Mouse (Mus musculus) cerebellum, adult 2 months (tissue): Measurements from ENCODE around the gene Aass. TPM values are rescaled to one million over a fixed set of nuclear protein-coding genes. Genes with fewer than 3 reads are reported as not detected.
"Not testable (repeated sequence)": the region's sequence is repeated elsewhere in the genome, so short reads cannot be mapped to it uniquely, and the experiment has no call there.

Experiments used
- DNase-seq, 2 experiments: peaks; one replicate each; pipeline ENCODE4 v3.0.0; 2021
- H3K27ac ChIP-seq: fragments of 200-500 bp; 2 replicates; pipeline ENCODE4 v1.5.1; 2012; ENCODE audit warnings: low read length, control low read depth, inconsistent platforms; ENCODE audit not compliant: insufficient read depth
- H3K27me3 ChIP-seq: fragments of 200-500 bp; 2 replicates; pipeline ENCODE4 v1.6.1; 2012; ENCODE audit warnings: inconsistent platforms, mild to moderate bottlenecking, low read length, moderate library complexity; ENCODE audit not compliant: control insufficient read depth, insufficient read depth
- H3K4me1 ChIP-seq: fragments of 200-500 bp; 2 replicates; pipeline ENCODE4 v1.6.1; 2011; ENCODE audit warnings: low read length; ENCODE audit not compliant: control insufficient read depth, insufficient read depth
- H3K4me3 ChIP-seq: fragments of 200-500 bp; replicated peaks from 2 replicates; pipeline ENCODE3; 2011; ENCODE audit warnings: mild to moderate bottlenecking, low read depth, low read length, control low read depth; ENCODE audit not compliant: insufficient read depth
- CTCF ChIP-seq: fragments of 200-500 bp; IDR thresholded peaks from 2 replicates; pipeline ENCODE4 v1.5.1; 2011; ENCODE audit warnings: low read depth, mild to moderate bottlenecking, control low read depth, low read length, moderate library complexity, borderline replicate concordance; ENCODE audit not compliant: insufficient read depth
- POLR2A ChIP-seq: fragments of 200-500 bp; IDR thresholded peaks from 2 replicates; pipeline ENCODE4 v1.6.1; 2011; ENCODE audit warnings: low read length, control low read depth, borderline replicate concordance; ENCODE audit not compliant: insufficient read depth
- WGBS: fragments of 180-500 bp; shearing (Covaris S2); methylation state at CpG from one replicate; pipeline ENCODE4 v1.1.7; 2018; 5-methylcytosine and 5-hydroxymethylcytosine counted together
- polyA plus RNA-seq: library from polyadenylated mRNA; depleted of rRNA; stranded (reverse); fragments of >200 nt; gene quantifications from 2 replicates; pipeline ENCODE4 v1.2.3, GENCODE M21; 2012

The Aass gene
- polyA plus RNA-seq, 1 experiment = 2.3 TPM

GRCm38 (mm10) chr6:23129201-23129600 is 3.6 kb downstream of the Aass start:
- Histone ChIP-seq H3K4me1 (no peaks in the 10 kb centered on the region), H3K4me3 (no peak overlapping the region), H3K27ac (no peak overlapping the region), H3K27me3 (no peaks in the 10 kb centered on the region; the same call in 1 of the 2 replicates)
- 33% methylated on average over 4 of the region's 4 CpGs for WGBS
- no peak for DNase-seq
- TF ChIP-seq CTCF = no peak
- no peak for TF ChIP-seq POLR2A

GRCm38 (mm10) chr6:23126706-23127105 is 6.1 kb downstream of the Aass start:
- no peaks in the 10 kb centered on the region for H3K4me1 ChIP-seq
- DNase-seq = no peak
- no peak overlapping the region for H3K27ac ChIP-seq
- WGBS = 84% methylated on average over 7 of the region's 7 CpGs
- TF ChIP-seq CTCF = no peak
- TF ChIP-seq POLR2A = no peak
- H3K27me3 ChIP-seq = no peaks in the 10 kb centered on the region
- no peak overlapping the region for H3K4me3 ChIP-seq

GRCm38 (mm10) chr6:23125831-23126230 is 7.0 kb downstream of the Aass start:
- no peaks in the 10 kb centered on the region for H3K27me3 ChIP-seq
- WGBS = 87% methylated on average over 5 of the region's 5 CpGs
- no peak for DNase-seq
- no peaks in the 10 kb centered on the region for H3K4me1 ChIP-seq
- no peak for TF ChIP-seq POLR2A
- TF ChIP-seq CTCF = no peak
- no peak overlapping the region for H3K4me3 ChIP-seq
- no peak overlapping the region for H3K27ac ChIP-seq

- no peak for TF ChIP-seq POLR2A
- TF ChIP-seq CTCF = no peak
- Histone ChIP-seq H3K27me3 (no peaks in the 10 kb centered on the region), H3K4me1 (no peaks in the 10 kb centered on the region), H3K27ac (no peak overlapping the region), H3K4me3 (no peak overlapping the region)
- DNase-seq = no peak
- WGBS = 88% methylated on average over 2 of the region's 2 CpGs
These were observed 8.0 kb downstream of the Aass start for GRCm38 (mm10) chr6:23124823-23125222.

GRCm38 (mm10) chr6:23122934-23123333 is 9.9 kb downstream of the Aass start:
- Histone ChIP-seq H3K27ac (no peak overlapping the region), H3K4me1 (no peaks in the 10 kb centered on the region), H3K4me3 (no peak overlapping the region), H3K27me3 (no peaks in the 10 kb centered on the region)
- no peak for TF ChIP-seq POLR2A
- no peak for TF ChIP-seq CTCF
- WGBS = 38% methylated on average over 3 of the region's 3 CpGs
- DNase-seq = no peak

GRCm38 (mm10) chr6:23114781-23115180 is 18.0 kb downstream of the Aass start:
- TF ChIP-seq POLR2A = no peak
- TF ChIP-seq CTCF = no peak

GRCm38 (mm10) chr6:23107069-23107468 is 25.7 kb downstream of the Aass start:
- WGBS = 72% methylated on average over 4 of the region's 4 CpGs
- no peak for DNase-seq
- H3K4me1 ChIP-seq = no peaks in the 10 kb centered on the region
- TF ChIP-seq POLR2A = no peak
- TF ChIP-seq CTCF = no peak
- no peaks in the 10 kb centered on the region; the same call in 1 of the 2 replicates for H3K27me3 ChIP-seq
- H3K27ac ChIP-seq = no peak overlapping the region
- no peak overlapping the region for H3K4me3 ChIP-seq

More at GRCm38 (mm10) chr6:23114781-23115180, 18.0 kb downstream of the Aass start:
- no peak overlapping the region for H3K4me3 ChIP-seq
- H3K27me3 ChIP-seq = no peaks in the 10 kb centered on the region; the same call in 1 of the 2 replicates
- H3K27ac ChIP-seq = no peak overlapping the region
- no peaks in the 10 kb centered on the region for H3K4me1 ChIP-seq
- DNase-seq = no peak
- 27% methylated on average over 6 of the region's 6 CpGs for WGBS

GRCm38 (mm10) chr6:23106373-23106772 is 26.4 kb downstream of the Aass start:
- H3K4me1 ChIP-seq = no peaks in the 10 kb centered on the region
- no peaks in the 10 kb centered on the region; the same call in 1 of the 2 replicates for H3K27me3 ChIP-seq
- DNase-seq = no peak
- no peak overlapping the region for H3K4me3 ChIP-seq
- H3K27ac ChIP-seq = no peak overlapping the region
- WGBS = 67% methylated on average over 4 of the region's 4 CpGs
- TF ChIP-seq CTCF = no peak
- TF ChIP-seq POLR2A = no peak

- WGBS = 93% methylated on average over 11 of the region's 11 CpGs
- not testable (repeated sequence) for H3K4me3 ChIP-seq, H3K27me3 ChIP-seq, H3K27ac ChIP-seq, DNase-seq, H3K4me1 ChIP-seq
These were observed 42.3 kb downstream of the Aass start for GRCm38 (mm10) chr6:23090346-23091055.

GRCm38 (mm10) chr6:23089292-23089691 is 43.5 kb downstream of the Aass start:
- not testable (repeated sequence) for H3K4me1 ChIP-seq, H3K4me3 ChIP-seq, H3K27ac ChIP-seq, DNase-seq, H3K27me3 ChIP-seq
- WGBS = 81% methylated on average over 4 of the region's 4 CpGs
